Comparison of ENCODE assay signal across 9 mouse cellular contexts in genomic region chr16:20651947-20652310, GRCm38 (mm10). TPM values are rescaled to one million over a fixed set of nuclear protein-coding genes. Genes with fewer than 3 reads are reported as not detected.
DNase-seq lines count a peak whose midpoint lies in the region; ATAC-seq and TF ChIP-seq lines count a peak whose summit lies in the region.
"Had no signal": no experiment of that assay in that cellular context is flagged by ENCODE, and none has a peak within 500 bp of the region (broad histone marks: within the 10 kb centered on the region; RNA-seq: fewer than 3 reads in every experiment).

No protein-coding gene starts in this region.

- H3K4me3 ChIP-seq in heart, adult 2 months, result peak overlapping the region; percentile 75
- peak overlapping the region; percentile 95 for H3K4me3 ChIP-seq in C2C12 (ENCODE audit: insufficient read depth, poor library complexity, severe bottlenecking)
- peak overlapping the region; percentile 89 for H3K4me3 ChIP-seq in forebrain, embryonic 11.5 days (ENCODE audit: low read depth, low read length)
- peak overlapping the region; percentile 95 for H3K4me3 ChIP-seq in liver, embryonic 13.5 days (replicated peaks)

- TF ChIP-seq POLR2A in heart, adult 2 months (IDR thresholded peaks at IDR 0.05; ENCODE audit: insufficient read depth, low read depth, low read length), result no peak

- H3K9ac ChIP-seq in heart, adult 2 months (ENCODE audit: low read depth, low read length), result peak overlapping the region; percentile 84
- H3K9ac ChIP-seq in forebrain, embryonic 11.5 days (ENCODE audit: low read length), result peak overlapping the region; percentile 86
- H3K9ac ChIP-seq in liver, embryonic 13.5 days, result peak overlapping the region; percentile 93

- peaks cover 8% of the 10 kb centered on the region for H3K36me3 ChIP-seq in heart, adult 2 months (ENCODE audit: control insufficient read depth, insufficient read depth, low read length)
- peaks cover 45% of the 10 kb centered on the region for H3K36me3 ChIP-seq in C2C12 (ENCODE audit: control insufficient read depth, insufficient read depth)
- peaks cover 9% of the 10 kb centered on the region; the same call in 1 of the 2 replicates for H3K36me3 ChIP-seq in forebrain, embryonic 11.5 days (ENCODE audit: control insufficient read depth, insufficient read depth, low read length)
- H3K36me3 ChIP-seq in liver, embryonic 13.5 days, result peaks cover 34% of the 10 kb centered on the region

- H3K9me3 ChIP-seq in forebrain, embryonic 11.5 days (ENCODE audit: control insufficient read depth, low read length), result no peaks in the 10 kb centered on the region
- H3K9me3 ChIP-seq in liver, embryonic 13.5 days (replicated peaks), result no peaks in the 10 kb centered on the region

- H3ac ChIP-seq in C2C12 (ENCODE audit: control insufficient read depth, insufficient read length, low read depth), result peak overlapping the region; percentile 93

- DNase-seq in heart, adult 2 months, result no peak
- no peak for DNase-seq in heart, postnatal 14 days
- DNase-seq in forebrain, embryonic 11.5 days (ENCODE audit: low spot score), result no peak
- no peak for DNase-seq in liver, embryonic 13.5 days
- DNase-seq in adrenal gland, adult 18-20 months (ENCODE audit: low spot score in 2 of 2), result no peak
- DNase-seq in retina, postnatal 1 day, result no peak
- no peak for DNase-seq in left cerebral cortex, postnatal 10 days (ENCODE audit: extremely low spot score in 1 of 2, low spot score in 2 of 2)

- WGBS in heart, adult 2 months, result 4% methylated on average over 12 of the region's 12 CpGs
- 12% methylated on average over 12 of the region's 12 CpGs for WGBS in forebrain, embryonic 11.5 days
- 7% methylated on average over 12 of the region's 12 CpGs for WGBS in liver, embryonic 13.5 days (ENCODE audit: insufficient replicate concordance)

- H3K27ac ChIP-seq in heart, adult 2 months, result peak overlapping the region; percentile 88
- H3K27ac ChIP-seq in forebrain, embryonic 11.5 days (ENCODE audit: low read depth, low read length), result 0 out of 2 replicates have a peak overlapping the region, but pooled peaks have one; percentile 12
- H3K27ac ChIP-seq in liver, embryonic 13.5 days, result peak overlapping the region; percentile 73

- peaks cover 4% of the 10 kb centered on the region for H3K4me1 ChIP-seq in heart, adult 2 months (ENCODE audit: control insufficient read depth, insufficient read depth, low read length)
- peaks cover 2% of the 10 kb centered on the region; the same call in 1 of the 2 replicates for H3K4me1 ChIP-seq in forebrain, embryonic 11.5 days (replicated peaks; ENCODE audit: control insufficient read depth, insufficient read depth, low read length)
- peaks cover 19% of the 10 kb centered on the region for H3K4me1 ChIP-seq in liver, embryonic 13.5 days (replicated peaks)

- TF ChIP-seq EP300 in heart, adult 2 months (IDR thresholded peaks at IDR 0.05; ENCODE audit: insufficient read depth, low read depth, low read length), result no peak

- H3K4me2 ChIP-seq in forebrain, embryonic 11.5 days (ENCODE audit: low read depth, low read length, severe bottlenecking), result peak overlapping the region; percentile 96
- peak overlapping the region; percentile 91 for H3K4me2 ChIP-seq in liver, embryonic 13.5 days

- peaks cover 24% of the 10 kb centered on the region for H3K79me3 ChIP-seq in C2C12 (ENCODE audit: low read depth)

- H3K79me2 ChIP-seq in heart, adult 2 months (replicated peaks; ENCODE audit: control insufficient read depth, insufficient read depth, low read length), result peaks cover 5% of the 10 kb centered on the region
- H3K79me2 ChIP-seq in C2C12 (ENCODE audit: control insufficient read depth, insufficient read depth), result peaks cover 44% of the 10 kb centered on the region

- intact Hi-C loops in heart, adult 2 months (cut with DNase I), result loop anchor here (1.0 to 5.0 kb wide), 5 partner anchors 20 to 135 kb away; partner anchors contain the start of genes Abcf3 and Dvl3
- intact Hi-C loops in heart, postnatal 14 days (cut with DNase I), result loop anchor here (2.0 kb wide), 1 partner anchor 41 kb away; the partner anchor contains the start of genes Alg3, Eef1akmt4 and Gm49333
- intact Hi-C loops in left cerebral cortex, postnatal 10 days (cut with DNase I), result no loop called here

- H3K27me3 ChIP-seq in heart, adult 2 months (ENCODE audit: control insufficient read depth, insufficient read depth, low read length), result no peaks in the 10 kb centered on the region; the same call in 1 of the 2 replicates
- H3K27me3 ChIP-seq in C2C12 (ENCODE audit: control insufficient read depth, insufficient read depth, insufficient read length), result no peaks in the 10 kb centered on the region
- no peaks in the 10 kb centered on the region for H3K27me3 ChIP-seq in forebrain, embryonic 11.5 days (ENCODE audit: control insufficient read depth, insufficient read depth, low read length)
- peaks cover 8% of the 10 kb centered on the region; the same call in 1 of the 2 replicates for H3K27me3 ChIP-seq in liver, embryonic 13.5 days

- no peak for ATAC-seq in forebrain, embryonic 11.5 days (replicated peaks; ENCODE audit: low FRiP score)
- no peak; the same call in 1 of the 2 replicates for ATAC-seq in liver, embryonic 13.5 days (ENCODE audit: low read depth)

- TF ChIP-seq CTCF in heart, adult 2 months (IDR thresholded peaks at IDR 0.05), result no peak
- no peak for TF ChIP-seq CTCF in C2C12 (IDR thresholded peaks at IDR 0.05; ENCODE audit: control insufficient read depth, insufficient read depth, insufficient read length)

TF ChIP-seq in C2C12, 6 proteins besides CTCF, POLR2A, EP300 and RAD21:
- TF ChIP-seq CEBPB (IDR thresholded peaks at IDR 0.05; ENCODE audit: low read depth), result no peak
- TF ChIP-seq MYOG (IDR thresholded peaks at IDR 0.05; ENCODE audit: control insufficient read depth, extremely low read depth, insufficient read length), result no peak
- no peak for TF ChIP-seq USF1 (IDR thresholded peaks at IDR 0.05; ENCODE audit: low read depth)
- TF ChIP-seq MAX (IDR thresholded peaks at IDR 0.05), result no peak
- no peak for TF ChIP-seq FOSL1 (IDR thresholded peaks at IDR 0.05; ENCODE audit: insufficient read depth, low read length, poor library complexity, severe bottlenecking)
- TF ChIP-seq MYOD1 (IDR thresholded peaks at IDR 0.05; ENCODE audit: control insufficient read depth, insufficient read length, low read depth), result no peak

RNA-seq across cellular contexts. Expression of gene Psmd2, which starts 0.5 kb away (rescaled TPM):
- total RNA-seq in heart, adult 2 months (2021), result 100 to 1,000 TPM; 180 to 212 TPM
- polyA plus RNA-seq in heart, adult 2 months (2012; rRNA removed), result 96.9 and 178 TPM in 2 replicates
- 100 to 1,000 TPM; 191 to 193 TPM for total RNA-seq in heart, postnatal 14 days (2021)
- polyA plus RNA-seq in C2C12 (2012; fragmentation: generic; extraction: Trizol), result 297 TPM
- polyA plus RNA-seq in forebrain, embryonic 11.5 days (2014; fragmentation: Nextera tagmentation; extraction: Ambion mirVana), result 469 and 503 TPM in 2 replicates
- polyA plus RNA-seq in liver, embryonic 13.5 days (2015; fragmentation: Nextera tagmentation; extraction: Ambion mirVana), result 222 and 257 TPM in 2 replicates
- total RNA-seq in adrenal gland, adult 18-20 months (2021), result 100 to 1,000 TPM; 265 to 268 TPM
- total RNA-seq in left cerebral cortex, postnatal 10 days (2021), result 100 to 1,000 TPM; 261 to 263 TPM

RNA-seq across cellular contexts. Expression of gene Eif4g1, which starts 16.2 kb away (rescaled TPM):
- total RNA-seq in heart, adult 2 months (2021), result 100 to 1,000 TPM; 344 to 420 TPM
- polyA plus RNA-seq in heart, adult 2 months (2012; rRNA removed), result 343 and 423 TPM in 2 replicates
- 100 to 1,000 TPM; 329 to 343 TPM for total RNA-seq in heart, postnatal 14 days (2021)
- 342 TPM for polyA plus RNA-seq in C2C12 (2012; fragmentation: generic; extraction: Trizol)
- polyA plus RNA-seq in forebrain, embryonic 11.5 days (2014; fragmentation: Nextera tagmentation; extraction: Ambion mirVana), result 186 and 187 TPM in 2 replicates
- polyA plus RNA-seq in liver, embryonic 13.5 days (2015; fragmentation: Nextera tagmentation; extraction: Ambion mirVana), result 99.1 and 114 TPM in 2 replicates
- total RNA-seq in adrenal gland, adult 18-20 months (2021), result 100 to 1,000 TPM; 358 to 386 TPM
- 100 to 1,000 TPM; 361 to 366 TPM for total RNA-seq in left cerebral cortex, postnatal 10 days (2021)

RNA-seq across cellular contexts. Expression of gene Ece2, which starts 22.3 kb away (rescaled TPM):
- under 1 TPM; 0.42 to 0.66 TPM for total RNA-seq in heart, adult 2 months (2021)
- polyA plus RNA-seq in heart, adult 2 months (2012; rRNA removed), result 0.68 and 0.97 TPM in 2 replicates
- total RNA-seq in heart, postnatal 14 days (2021), result under 1 TPM; 0.34 to 0.86 TPM
- 5.0 TPM for polyA plus RNA-seq in C2C12 (2012; fragmentation: generic; extraction: Trizol)
- polyA plus RNA-seq in forebrain, embryonic 11.5 days (2014; fragmentation: Nextera tagmentation; extraction: Ambion mirVana), result 4.9 and 5.6 TPM in 2 replicates
- 0.20 and 0.39 TPM in 2 replicates for polyA plus RNA-seq in liver, embryonic 13.5 days (2015; fragmentation: Nextera tagmentation; extraction: Ambion mirVana)
- total RNA-seq in adrenal gland, adult 18-20 months (2021), result 10 to 100 TPM in 1 of 2 experiments, 1 to 10 TPM in 1; 9.4 to 17.1 TPM
- 10 to 100 TPM; 29.0 TPM for total RNA-seq in left cerebral cortex, postnatal 10 days (2021)
- total RNA-seq: neutrophil, adult 5-6 weeks had no signal

RNA-seq across cellular contexts. Expression of gene Camk2n2, which starts 30.8 kb away (rescaled TPM):
- total RNA-seq in heart, adult 2 months (2021), result 1 to 10 TPM; 1.2 to 1.4 TPM
- polyA plus RNA-seq in heart, adult 2 months (2012; rRNA removed), result 1.2 and 1.4 TPM in 2 replicates
- under 1 TPM; 0.73 to 0.79 TPM for total RNA-seq in heart, postnatal 14 days (2021)
- polyA plus RNA-seq in C2C12 (2012; fragmentation: generic; extraction: Trizol), result 6.7 TPM
- 5.0 and 5.3 TPM in 2 replicates for polyA plus RNA-seq in forebrain, embryonic 11.5 days (2014; fragmentation: Nextera tagmentation; extraction: Ambion mirVana)
- 0.10 and 0.30 TPM in 2 replicates for polyA plus RNA-seq in liver, embryonic 13.5 days (2015; fragmentation: Nextera tagmentation; extraction: Ambion mirVana)
- 100 to 1,000 TPM in 1 of 2 experiments, 10 to 100 TPM in 1; 45.6 to 212 TPM for total RNA-seq in adrenal gland, adult 18-20 months (2021)
- total RNA-seq in left cerebral cortex, postnatal 10 days (2021), result 100 to 1,000 TPM; 224 to 225 TPM
- total RNA-seq: neutrophil, adult 5-6 weeks had no signal

RNA-seq across cellular contexts. Expression of gene Alg3, which starts 40.4 kb away (rescaled TPM):
- total RNA-seq in heart, adult 2 months (2021), result 10 to 100 TPM in 1 of 2 experiments, 1 to 10 TPM in 1; 9.9 to 10.4 TPM
- 19.2 and 19.5 TPM in 2 replicates for polyA plus RNA-seq in heart, adult 2 months (2012; rRNA removed)
- 10 to 100 TPM; 10.4 to 10.5 TPM for total RNA-seq in heart, postnatal 14 days (2021)
- 35.4 TPM for polyA plus RNA-seq in C2C12 (2012; fragmentation: generic; extraction: Trizol)
- polyA plus RNA-seq in forebrain, embryonic 11.5 days (2014; fragmentation: Nextera tagmentation; extraction: Ambion mirVana), result 46.9 and 58.9 TPM in 2 replicates
- polyA plus RNA-seq in liver, embryonic 13.5 days (2015; fragmentation: Nextera tagmentation; extraction: Ambion mirVana), result 27.6 and 29.0 TPM in 2 replicates
- total RNA-seq in adrenal gland, adult 18-20 months (2021), result 10 to 100 TPM; 24.8 to 31.2 TPM
- 10 to 100 TPM; 12.7 to 14.0 TPM for total RNA-seq in left cerebral cortex, postnatal 10 days (2021)

Comparison
In these comparisons a context has a peak if more than half of its experiments do, and no peak if none do; other contexts are left out.
1. H3K27ac ChIP-seq: peak in every context shown above with its lines; median percentile 88 in heart, adult 2 months; 73 in liver, embryonic 13.5 days; 12 in forebrain, embryonic 11.5 days.
2. RNA of gene Ece2, which starts 22.3 kb away (total RNA-seq): 29.0 TPM in left cerebral cortex, postnatal 10 days and 9.4 to 17.1 TPM in adrenal gland, adult 18-20 months; 0.34 to 0.86 TPM in heart, postnatal 14 days and 0.42 to 0.66 TPM in heart, adult 2 months; every median in the first group is over 4 times any median in the second.
3. Peak in every context shown above with its lines, with median percentiles within 50 percentile points of each other: H3K4me3 ChIP-seq and H3K9ac ChIP-seq.